Mouse (Mus musculus) embryonic facial prominence, embryonic 13.5 days (tissue): ENCODE results near the gene Gys2. TPM values are rescaled to one million over a fixed set of nuclear protein-coding genes. Genes with fewer than 3 reads are reported as not detected.

Experiments
- ATAC-seq: fragments of 200-750 bp; cut with Nextera tagmentation; 2 replicates; pipeline ENCODE4 v1.8.0; 2017; ENCODE audit warnings: low read depth; ENCODE audit not compliant: insufficient number of reproducible peaks, insufficient read depth, low FRiP score, low TSS enrichment
- H3K27ac ChIP-seq: fragments of 300-500 bp; sonication (generic); 2 replicates; pipeline ENCODE4 v1.5.1; 2015; ENCODE audit warnings: moderate library complexity, mild to moderate bottlenecking, inconsistent platforms
- H3K27me3 ChIP-seq: fragments of 300-500 bp; sonication (generic); 2 replicates; pipeline ENCODE4 v1.6.1; 2015; ENCODE audit warnings: mild to moderate bottlenecking, inconsistent platforms
- H3K36me3 ChIP-seq: fragments of 300-500 bp; sonication (generic); 2 replicates; pipeline ENCODE4 v1.6.1; 2015; ENCODE audit warnings: mild to moderate bottlenecking, inconsistent platforms
- H3K4me1 ChIP-seq: fragments of 300-500 bp; sonication (generic); 2 replicates; pipeline ENCODE4 v1.6.1; 2015; ENCODE audit warnings: inconsistent platforms
- H3K4me2 ChIP-seq: fragments of 300-500 bp; sonication (generic); 2 replicates; pipeline ENCODE4 v1.6.1; 2015; ENCODE audit warnings: moderate library complexity, mild to moderate bottlenecking, inconsistent platforms
- H3K4me3 ChIP-seq: fragments of 300-500 bp; sonication (generic); 2 replicates; pipeline ENCODE4 v1.5.1; 2015; ENCODE audit warnings: mild to moderate bottlenecking, inconsistent platforms
- H3K9ac ChIP-seq: fragments of 300-500 bp; sonication (generic); 2 replicates; pipeline ENCODE4 v1.6.1; 2015; ENCODE audit warnings: mild to moderate bottlenecking, inconsistent platforms
- H3K9me3 ChIP-seq: fragments of 300-500 bp; sonication (generic); 2 replicates; pipeline ENCODE4 v1.6.1; 2016; ENCODE audit warnings: inconsistent platforms
- WGBS: fragments of 180-500 bp; shearing (Covaris S2); methylation state at CpG from one replicate; pipeline ENCODE4 v1.1.7; 2015; ENCODE audit warnings: mixed read lengths; 5-methylcytosine and 5-hydroxymethylcytosine counted together
- polyA plus RNA-seq: library from polyadenylated mRNA; unstranded; fragments of >200 nt; fragmentation: Nextera tagmentation; extraction: Ambion mirVana; gene quantifications from 2 replicates; pipeline ENCODE4 v1.2.1, GENCODE M21; 2015

The Gys2 gene
- polyA plus RNA-seq, 1 experiment from 2014 or later, result not detected

- no peak overlapping the region for H3K9ac ChIP-seq
- no peaks in the 10 kb centered on the region for H3K4me1 ChIP-seq
- no peaks in the 10 kb centered on the region for H3K9me3 ChIP-seq
- H3K36me3 ChIP-seq, result no peaks in the 10 kb centered on the region
- no peak for ATAC-seq
- H3K27ac ChIP-seq, result no peak overlapping the region
- WGBS, result 76% methylated on average over 7 of the region's 7 CpGs
- H3K27me3 ChIP-seq, result no peaks in the 10 kb centered on the region
- H3K4me2 ChIP-seq, result no peak overlapping the region
- H3K4me3 ChIP-seq, result no peak overlapping the region
Measured at GRCm38 (mm10) chr6:142455314-142455996, 17.5 kb downstream of the Gys2 start.

- Histone ChIP-seq H3K4me2 (no peak overlapping the region), H3K27me3 (no peaks in the 10 kb centered on the region), H3K4me1 (no peaks in the 10 kb centered on the region), H3K9ac (no peak overlapping the region), H3K9me3 (no peaks in the 10 kb centered on the region), H3K36me3 (no peaks in the 10 kb centered on the region), H3K27ac (no peak overlapping the region), H3K4me3 (no peak overlapping the region)
- WGBS, result 79% methylated on average over 2 of the region's 2 CpGs
- no peak for ATAC-seq
Measured at GRCm38 (mm10) chr6:142453311-142453710, 19.6 kb downstream of the Gys2 start.

GRCm38 (mm10) chr6:142451381-142451780 is 21.5 kb downstream of the Gys2 start:
- 69% methylated on average over 12 of the region's 12 CpGs for WGBS
- H3K36me3 ChIP-seq, result no peaks in the 10 kb centered on the region

GRCm38 (mm10) chr6:142429072-142429471 is 43.8 kb downstream of the Gys2 start:
- Histone ChIP-seq H3K4me3 (no peak overlapping the region), H3K9me3 (no peaks in the 10 kb centered on the region), H3K36me3 (no peaks in the 10 kb centered on the region), H3K4me2 (no peak overlapping the region), H3K27ac (no peak overlapping the region), H3K27me3 (no peaks in the 10 kb centered on the region), H3K4me1 (peaks cover 3% of the 10 kb centered on the region; the same call in 1 of the 2 replicates), H3K9ac (no peak overlapping the region)
- no peak for ATAC-seq

More at GRCm38 (mm10) chr6:142451381-142451780, 21.5 kb downstream of the Gys2 start:
- H3K9ac ChIP-seq, result no peak overlapping the region
- H3K9me3 ChIP-seq, result no peaks in the 10 kb centered on the region
- ATAC-seq, result no peak
- H3K4me1 ChIP-seq, result no peaks in the 10 kb centered on the region
- no peak overlapping the region for H3K4me3 ChIP-seq
- H3K4me2 ChIP-seq, result no peak overlapping the region
- no peaks in the 10 kb centered on the region for H3K27me3 ChIP-seq
- H3K27ac ChIP-seq, result no peak overlapping the region

GRCm38 (mm10) chr6:142424976-142425375 is 47.9 kb downstream of the Gys2 start:
- Histone ChIP-seq H3K4me1 (no peaks in the 10 kb centered on the region), H3K9ac (no peak overlapping the region), H3K27me3 (no peaks in the 10 kb centered on the region), H3K9me3 (no peaks in the 10 kb centered on the region), H3K27ac (no peak overlapping the region), H3K4me2 (no peak overlapping the region), H3K4me3 (no peak overlapping the region), H3K36me3 (no peaks in the 10 kb centered on the region)
- no peak for ATAC-seq
- WGBS, result 73% methylated on average over 7 of the region's 7 CpGs

- Histone ChIP-seq H3K4me2 (peak overlapping the region; percentile 68), H3K9me3 (no peaks in the 10 kb centered on the region), H3K36me3 (no peaks in the 10 kb centered on the region), H3K27me3 (peaks cover 37% of the 10 kb centered on the region), H3K27ac (no peak overlapping the region), H3K9ac (peak overlapping the region; percentile 61), H3K4me3 (peak overlapping the region; percentile 37), H3K4me1 (peaks cover 7% of the 10 kb centered on the region; the same call in 1 of the 2 replicates)
- no peak for ATAC-seq
- WGBS, result under 1% methylated on average over 23 of the region's 24 CpGs
Measured at GRCm38 (mm10) chr6:142414597-142414996, 58.3 kb downstream of the Gys2 start.

- ATAC-seq, result no peak
- Histone ChIP-seq H3K4me3 (peak overlapping the region; percentile 37; the same call in 1 of the 2 replicates), H3K4me2 (peak overlapping the region; percentile 68), H3K9ac (no peak overlapping the region), H3K27ac (no peak overlapping the region), H3K36me3 (no peaks in the 10 kb centered on the region), H3K9me3 (no peaks in the 10 kb centered on the region), H3K27me3 (peaks cover 37% of the 10 kb centered on the region), H3K4me1 (peaks cover 7% of the 10 kb centered on the region; the same call in 1 of the 2 replicates)
- WGBS, result 14% methylated on average over 12 of the region's 12 CpGs
Measured at GRCm38 (mm10) chr6:142413845-142414244, 59.1 kb downstream of the Gys2 start.

GRCm38 (mm10) chr6:142412906-142413491 is 59.9 kb downstream of the Gys2 start, which contains the start of gene Spx:
TSS of gene Spx (plus strand) at chr6:142413441.
- ATAC-seq, result no peak
- Histone ChIP-seq H3K4me1 (peaks cover 7% of the 10 kb centered on the region; the same call in 1 of the 2 replicates), H3K9me3 (no peaks in the 10 kb centered on the region), H3K4me2 (peak within 1 kb of the TSS; percentile 68), H3K27ac (no peak within 1 kb of the TSS), H3K27me3 (peaks cover 37% of the 10 kb centered on the region), H3K36me3 (no peaks in the 10 kb centered on the region), H3K9ac (no peak within 1 kb of the TSS), H3K4me3 (peak within 1 kb of the TSS; percentile 37; the same call in 1 of the 2 replicates)
- 76% methylated on average over 11 of the region's 11 CpGs for WGBS

GRCm38 (mm10) chr6:142411140-142411539 is 61.8 kb downstream of the Gys2 start:
- no peak overlapping the region for H3K27ac ChIP-seq
- peaks cover 35% of the 10 kb centered on the region for H3K27me3 ChIP-seq
- ATAC-seq, result no peak
- H3K9ac ChIP-seq, result no peak overlapping the region
- 15% methylated on average over 1 of the region's 1 CpGs for WGBS
- H3K4me1 ChIP-seq, result peaks cover 7% of the 10 kb centered on the region; the same call in 1 of the 2 replicates
- H3K4me3 ChIP-seq, result no peak overlapping the region
- H3K4me2 ChIP-seq, result no peak overlapping the region
- no peaks in the 10 kb centered on the region for H3K36me3 ChIP-seq
- no peaks in the 10 kb centered on the region for H3K9me3 ChIP-seq

GRCm38 (mm10) chr6:142395756-142396155 is 77.2 kb downstream of the Gys2 start:
- WGBS, result 90% methylated on average over 6 of the region's 6 CpGs
- no peaks in the 10 kb centered on the region for H3K4me1 ChIP-seq
- no peaks in the 10 kb centered on the region for H3K9me3 ChIP-seq
- no peaks in the 10 kb centered on the region for H3K27me3 ChIP-seq
- H3K9ac ChIP-seq, result no peak overlapping the region
- H3K36me3 ChIP-seq, result peaks cover 47% of the 10 kb centered on the region
- H3K4me3 ChIP-seq, result no peak overlapping the region
- no peak overlapping the region for H3K27ac ChIP-seq
- no peak for ATAC-seq
- no peak overlapping the region for H3K4me2 ChIP-seq

- Histone ChIP-seq H3K27ac (no peak overlapping the region), H3K4me2 (no peak overlapping the region), H3K4me1 (no peaks in the 10 kb centered on the region), H3K9ac (no peak overlapping the region), H3K27me3 (no peaks in the 10 kb centered on the region), H3K4me3 (no peak overlapping the region), H3K9me3 (no peaks in the 10 kb centered on the region), H3K36me3 (peaks cover 39% of the 10 kb centered on the region)
- ATAC-seq, result no peak
- 81% methylated on average over 5 of the region's 5 CpGs for WGBS
Measured at GRCm38 (mm10) chr6:142394669-142395068, 78.2 kb downstream of the Gys2 start.

GRCm38 (mm10) chr6:142392312-142392711 is 80.6 kb downstream of the Gys2 start:
- 92% methylated on average over 5 of the region's 5 CpGs for WGBS
- H3K9me3 ChIP-seq, result no peaks in the 10 kb centered on the region
- no peak overlapping the region for H3K4me2 ChIP-seq
- H3K9ac ChIP-seq, result no peak overlapping the region
- no peak overlapping the region for H3K4me3 ChIP-seq
- no peak overlapping the region for H3K27ac ChIP-seq
- ATAC-seq, result no peak
- peaks cover 16% of the 10 kb centered on the region for H3K4me1 ChIP-seq
- no peaks in the 10 kb centered on the region for H3K27me3 ChIP-seq
- peaks cover 39% of the 10 kb centered on the region for H3K36me3 ChIP-seq
